Mouse (Mus musculus) megakaryocyte, embryonic 14.5 days (primary cell): Measurements from ENCODE around the gene Capns1.

Experiments
- FLI1 ChIP-seq: IDR thresholded peaks from 2 replicates; pipeline ENCODE4 v1.6.1; 2012; ENCODE audit warnings: low read length, inconsistent platforms, mixed read lengths
- GATA1 ChIP-seq: IDR thresholded peaks from 3 replicates; pipeline ENCODE4 v1.6.1; 2012; ENCODE audit warnings: mixed read lengths, low read length, inconsistent platforms, borderline replicate concordance

DNA sequence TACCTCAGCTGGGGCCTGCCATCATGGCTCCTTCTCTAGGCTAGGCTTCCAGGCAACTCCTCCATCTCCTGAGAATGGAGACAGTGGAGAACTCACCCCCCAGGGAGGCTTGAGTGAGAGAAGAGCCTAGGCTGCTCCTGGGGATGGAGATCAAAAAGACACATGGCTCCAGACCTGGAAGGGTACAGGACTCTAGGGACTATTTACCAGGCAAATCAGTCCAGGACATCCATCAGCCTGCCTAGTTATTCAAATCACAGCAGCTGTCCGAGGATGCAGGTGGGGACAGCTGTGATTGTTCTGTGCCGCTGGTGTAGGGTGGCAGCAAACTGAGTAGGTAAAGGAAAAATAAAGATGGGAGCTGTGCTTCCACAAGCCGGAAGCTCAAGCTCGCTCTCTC lies 37.0 kb upstream of the Capns1 start, which contains the start of gene Ovol3:
- TF ChIP-seq FLI1 (no peak), GATA1 (no peak)
